Mouse (Mus musculus) kidney, adult 2 months (tissue): ENCODE data around the gene Tas2r143. TPM values are rescaled to one million over a fixed set of nuclear protein-coding genes. Genes with fewer than 3 reads are reported as not detected.
A peak's percentile ranks its signal among the peaks of the same experiment; 100 is the strongest.

Experiments
- DNase-seq: peaks from one replicate; pipeline ENCODE4 v3.0.0; 2021
- H3K27ac ChIP-seq: fragments of 200-500 bp; 2 replicates; pipeline ENCODE4 v1.5.1; 2012; ENCODE audit warnings: low read depth, low read length, control low read depth, inconsistent platforms; ENCODE audit not compliant: insufficient read depth
- H3K27me3 ChIP-seq: fragments of 200-500 bp; replicated peaks from 2 replicates; pipeline ENCODE4 v1.6.1; 2012; ENCODE audit warnings: mild to moderate bottlenecking, moderate library complexity, low read length, inconsistent platforms; ENCODE audit not compliant: control insufficient read depth, insufficient read depth
- H3K36me3 ChIP-seq: fragments of 200-500 bp; 2 replicates; pipeline ENCODE4 v1.6.1; 2012; ENCODE audit warnings: mild to moderate bottlenecking, moderate library complexity, low read length, inconsistent platforms; ENCODE audit not compliant: control insufficient read depth, insufficient read depth
- H3K4me1 ChIP-seq: fragments of 200-500 bp; 2 replicates; pipeline ENCODE4 v1.6.1; 2011; ENCODE audit warnings: low read length; ENCODE audit not compliant: control insufficient read depth, insufficient read depth
- H3K4me3 ChIP-seq: fragments of 200-500 bp; 2 replicates; pipeline ENCODE4 v1.5.1; 2011; ENCODE audit warnings: mild to moderate bottlenecking, low read depth, low read length, control low read depth; ENCODE audit not compliant: insufficient read depth
- CTCF ChIP-seq: fragments of 200-500 bp; conservative IDR thresholded peaks from 2 replicates; pipeline ENCODE4 v1.5.1; 2011; ENCODE audit warnings: low read depth, mild to moderate bottlenecking, control low read depth, low read length, moderate library complexity, mixed read lengths; ENCODE audit not compliant: insufficient read depth, insufficient read length
- POLR2A ChIP-seq: fragments of 200-500 bp; IDR thresholded peaks from one replicate; pipeline ENCODE4 v1.6.1; 2011; ENCODE audit warnings: low read depth, low read length, control low read depth
- WGBS: fragments of 180-500 bp; shearing (Covaris S2); methylation state at CpG from one replicate; pipeline ENCODE4 v1.1.7; 2018; 5-methylcytosine and 5-hydroxymethylcytosine counted together
- polyA plus RNA-seq: library from polyadenylated mRNA; depleted of rRNA; stranded (reverse); fragments of >200 nt; gene quantifications from 2 replicates; pipeline ENCODE4 v1.2.3, GENCODE M21; 2012

Gene Tas2r143
- polyA plus RNA-seq, 1 experiment, result not detected

DNA sequence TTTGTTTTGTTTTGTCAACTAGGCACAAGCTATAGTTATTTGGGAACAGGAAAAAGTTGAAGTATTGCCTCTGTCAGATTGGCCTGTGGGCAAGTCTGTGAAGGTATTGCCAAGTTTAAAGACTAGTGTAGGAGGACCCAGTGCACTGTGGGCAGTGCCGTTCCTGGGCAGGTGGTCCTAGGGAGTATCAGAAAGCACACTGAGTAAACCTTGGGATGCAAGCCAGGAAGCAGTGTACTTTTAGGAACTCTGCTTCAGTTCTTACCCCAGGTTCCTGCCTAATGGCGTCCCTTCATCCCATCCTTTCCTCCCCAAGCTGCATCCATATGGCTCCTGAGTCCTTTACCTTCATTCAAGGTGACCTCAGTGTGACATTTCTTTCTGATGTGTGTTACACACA, 24.9 kb upstream of the Tas2r143 start:
- no peak overlapping the region for H3K27ac ChIP-seq
- TF ChIP-seq CTCF, result no peak
- TF ChIP-seq POLR2A, result no peak
- H3K4me1 ChIP-seq, result peaks cover 17% of the 10 kb centered on the region
- no peak for DNase-seq
- no peaks in the 10 kb centered on the region for H3K27me3 ChIP-seq
- H3K4me3 ChIP-seq, result no peak overlapping the region
- WGBS, result 68% methylated on average over 2 of the region's 2 CpGs
- no peaks in the 10 kb centered on the region for H3K36me3 ChIP-seq

DNA sequence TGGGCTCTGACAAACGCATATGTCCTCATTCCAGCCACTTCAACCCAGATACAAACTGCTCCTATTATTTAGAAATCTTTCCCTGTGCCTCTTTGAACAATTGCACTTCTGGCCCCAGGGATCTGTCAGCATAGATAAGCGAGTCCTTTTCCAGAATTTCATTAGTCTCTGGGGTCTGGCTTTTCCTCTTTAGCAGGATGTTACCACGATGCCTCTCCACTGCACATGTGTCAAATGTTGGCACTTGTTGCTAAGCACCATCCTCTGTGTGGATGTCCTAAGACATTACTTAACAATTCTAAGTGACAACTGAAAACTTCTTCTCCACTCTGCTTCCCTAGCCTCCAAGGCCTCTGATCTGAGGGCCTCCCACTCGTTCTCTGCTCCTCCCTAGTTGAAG, 24.0 kb upstream of the Tas2r143 start:
- H3K36me3 ChIP-seq, result no peaks in the 10 kb centered on the region
- peaks cover 10% of the 10 kb centered on the region for H3K4me1 ChIP-seq
- H3K27me3 ChIP-seq, result no peaks in the 10 kb centered on the region
- no peak overlapping the region for H3K4me3 ChIP-seq
- no peak for TF ChIP-seq POLR2A
- no peak for TF ChIP-seq CTCF
- no peak overlapping the region for H3K27ac ChIP-seq
- 54% methylated on average over 4 of the region's 4 CpGs for WGBS
- DNase-seq, result no peak

DNA sequence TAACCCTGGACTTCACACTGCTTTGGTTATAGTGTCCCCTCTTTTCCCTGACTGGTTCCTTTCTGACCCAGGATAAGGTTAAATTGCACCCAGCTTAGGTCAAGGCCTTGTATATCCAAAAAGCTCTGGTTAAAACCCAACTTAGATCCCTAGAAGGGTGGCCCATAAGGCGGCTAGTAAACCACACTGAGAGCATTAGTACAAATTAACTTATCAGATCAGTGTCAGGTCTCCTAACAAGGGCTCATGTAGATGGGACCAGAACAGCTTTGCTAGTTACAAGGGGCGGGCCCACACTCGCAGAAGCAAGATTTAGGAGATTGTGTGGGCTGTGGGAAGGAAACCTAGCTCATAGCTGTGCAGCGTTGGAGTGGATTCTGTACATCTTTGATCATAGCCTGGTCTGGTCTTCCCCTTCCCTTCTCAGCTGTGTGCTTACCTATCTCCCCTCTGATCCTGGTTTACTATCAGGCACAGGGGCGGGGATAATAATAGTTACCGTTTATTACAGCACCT, 23.5 kb upstream of the Tas2r143 start:
- 73% methylated on average over 6 of the region's 6 CpGs for WGBS
- Histone ChIP-seq H3K4me3 (no peak overlapping the region), H3K36me3 (no peaks in the 10 kb centered on the region), H3K4me1 (peaks cover 10% of the 10 kb centered on the region), H3K27ac (no peak overlapping the region), H3K27me3 (no peaks in the 10 kb centered on the region)
- TF ChIP-seq CTCF (no peak), POLR2A (no peak)
- no peak for DNase-seq

DNA sequence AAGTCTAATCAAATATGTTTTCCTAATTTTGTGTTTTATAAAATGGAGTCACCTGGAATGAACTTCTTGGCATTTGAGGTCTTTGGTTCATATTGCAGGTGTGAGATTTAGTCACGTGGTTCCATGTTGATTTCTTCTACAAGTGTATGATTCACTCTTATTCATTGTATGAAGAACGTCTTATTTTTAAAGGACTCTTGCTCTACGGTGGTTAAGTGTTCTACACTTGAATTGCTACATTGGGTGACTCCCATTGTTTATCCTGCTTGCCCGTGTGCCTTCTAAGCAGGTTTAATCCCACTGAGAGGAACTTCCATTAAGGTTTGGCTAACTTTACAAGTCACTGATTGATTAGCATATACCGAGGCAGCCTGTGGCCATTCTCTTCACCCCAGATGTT, 22.8 kb upstream of the Tas2r143 start:
- H3K4me1 ChIP-seq, result peaks cover 10% of the 10 kb centered on the region
- TF ChIP-seq POLR2A (no peak), CTCF (no peak)
- no peaks in the 10 kb centered on the region for H3K36me3 ChIP-seq
- no peak overlapping the region for H3K4me3 ChIP-seq
- H3K27me3 ChIP-seq, result no peaks in the 10 kb centered on the region
- DNase-seq, result no peak
- no peak overlapping the region for H3K27ac ChIP-seq
- WGBS, result 88% methylated on average over 5 of the region's 5 CpGs

- no peak for DNase-seq
- no peak overlapping the region for H3K4me3 ChIP-seq
- H3K36me3 ChIP-seq, result no peaks in the 10 kb centered on the region
- 79% methylated on average over 3 of the region's 3 CpGs for WGBS
- no peaks in the 10 kb centered on the region for H3K27me3 ChIP-seq
- TF ChIP-seq POLR2A (no peak), CTCF (no peak)
- H3K4me1 ChIP-seq, result peaks cover 4% of the 10 kb centered on the region; the same call in 1 of the 2 replicates
- no peak overlapping the region for H3K27ac ChIP-seq
Measured at GRCm38 (mm10) chr6:42379551-42379950, 20.5 kb upstream of the Tas2r143 start.

DNA sequence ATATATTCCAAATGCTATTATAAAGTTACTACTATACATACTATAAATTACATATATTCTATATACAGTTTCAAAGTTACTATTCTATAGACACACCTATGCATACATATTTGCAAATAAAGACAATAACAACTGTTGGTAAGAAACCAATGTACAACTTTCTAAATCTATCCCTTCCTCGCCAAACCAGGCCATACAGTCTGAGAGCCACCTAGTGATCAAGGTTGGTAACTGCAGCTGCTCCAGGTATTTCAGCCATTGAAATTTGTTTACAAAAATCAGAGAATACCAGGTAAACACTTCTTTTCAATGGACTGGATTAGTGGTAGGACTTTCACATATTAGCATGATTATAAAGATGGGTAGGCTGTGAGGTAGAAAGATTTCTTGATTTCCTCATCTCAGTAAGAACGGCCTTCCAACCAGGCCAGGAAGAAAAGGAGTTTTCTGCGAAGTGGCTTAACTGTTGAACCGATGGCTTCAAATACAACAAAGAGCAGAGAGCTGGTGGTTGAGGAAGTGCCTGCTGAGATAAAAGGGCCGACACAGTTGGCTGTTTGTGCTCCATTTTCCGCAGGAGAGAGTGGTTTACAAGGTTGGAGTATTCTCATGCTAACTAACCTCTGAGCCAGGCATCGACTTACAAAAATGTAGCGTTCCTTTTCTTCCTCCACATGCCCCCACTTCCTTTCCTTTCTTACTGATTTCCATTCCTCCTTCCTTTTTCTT, 19.5 kb upstream of the Tas2r143 start:
- TF ChIP-seq CTCF (peak; percentile 76), POLR2A (no peak)
- Histone ChIP-seq H3K27ac (no peak overlapping the region), H3K4me1 (peaks cover 4% of the 10 kb centered on the region; the same call in 1 of the 2 replicates), H3K4me3 (no peak overlapping the region), H3K27me3 (no peaks in the 10 kb centered on the region; the same call in 1 of the 2 replicates), H3K36me3 (no peaks in the 10 kb centered on the region)
- WGBS, result 33% methylated on average over 8 of the region's 8 CpGs
- DNase-seq, result peak; percentile 66

- WGBS, result 82% methylated on average over 2 of the region's 2 CpGs
Measured at GRCm38 (mm10) chr6:42381221-42381620, 18.8 kb upstream of the Tas2r143 start.

More at GRCm38 (mm10) chr6:42381221-42381620, 18.8 kb upstream of the Tas2r143 start:
- no peak overlapping the region for H3K4me3 ChIP-seq
- no peaks in the 10 kb centered on the region for H3K36me3 ChIP-seq
- H3K4me1 ChIP-seq, result peaks cover 4% of the 10 kb centered on the region; the same call in 1 of the 2 replicates
- H3K27me3 ChIP-seq, result no peaks in the 10 kb centered on the region; the same call in 1 of the 2 replicates
- DNase-seq, result no peak
- no peak overlapping the region for H3K27ac ChIP-seq
- TF ChIP-seq POLR2A, result no peak
- no peak for TF ChIP-seq CTCF
